Mouse (Mus musculus): Measurements from ENCODE around the gene Phf19.

DNA sequence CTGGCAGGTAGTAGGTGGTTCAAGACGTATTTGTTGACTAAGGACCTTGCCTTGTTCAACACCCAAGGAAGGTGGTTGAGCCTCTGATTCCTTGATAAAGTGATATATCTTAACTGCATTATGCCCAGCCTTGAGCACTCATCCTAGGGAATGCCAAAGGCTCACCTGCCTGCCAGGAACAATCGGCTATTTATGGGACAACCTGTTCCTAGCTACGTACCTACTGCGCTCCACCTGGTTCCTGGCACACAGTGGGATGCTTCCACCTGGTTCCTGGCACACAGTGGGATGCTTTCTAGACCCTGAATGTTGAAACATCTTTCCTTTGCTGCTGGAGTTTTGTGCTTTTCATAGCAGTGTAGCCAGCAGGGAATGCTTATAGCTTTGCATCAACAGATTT, 4.1 kb downstream of the Phf19 start:
- no peak for TF ChIP-seq ZMIZ1 (IDR thresholded peaks at IDR 0.05; ENCODE audit: low read depth, low read length)
- TF ChIP-seq POLR2AphosphoS2 (IDR thresholded peaks at IDR 0.05; ENCODE audit: low read length), result no peak
- TF ChIP-seq CTCF (IDR thresholded peaks at IDR 0.05 in 2 of 3, conservative IDR thresholded peaks at IDR 0.05 in 1 of 3; ENCODE audit: control insufficient read depth in 1 of 3, insufficient read depth in 1 of 3, low read depth in 2 of 3, low read length in 3 of 3, poor library complexity in 1 of 3, severe bottlenecking in 1 of 3), result no peak
- no peak for TF ChIP-seq CHD2 (IDR thresholded peaks at IDR 0.05; ENCODE audit: low read length)
- TF ChIP-seq MAFK (IDR thresholded peaks at IDR 0.05; ENCODE audit: borderline replicate concordance, low read depth, low read length), result no peak
- TF ChIP-seq POLR2A (IDR thresholded peaks at IDR 0.05; ENCODE audit: control insufficient read depth in 1 of 2, insufficient read depth in 1 of 2, low read depth in 1 of 2, low read length in 2 of 2, poor library complexity in 1 of 2), result no peak
- TF ChIP-seq SMC3 (IDR thresholded peaks at IDR 0.05; ENCODE audit: low read depth, low read length), result no peak
- no peak for TF ChIP-seq USF1 (IDR thresholded peaks at IDR 0.05; ENCODE audit: low read depth, low read length)
- no peak for TF ChIP-seq E2F4 (IDR thresholded peaks at IDR 0.05; ENCODE audit: borderline replicate concordance, low read depth, low read length)

Data from MEL (cell line).